8 mouse cellular contexts compared by ENCODE assay signal in genomic region chr17:25274571-25275346, GRCm38 (mm10). TPM values are rescaled to one million over a fixed set of nuclear protein-coding genes. Genes with fewer than 3 reads are reported as not detected.
DNase-seq lines count a peak whose midpoint lies in the region; ATAC-seq and TF ChIP-seq lines count a peak whose summit lies in the region.

Ube2i (minus strand) TSS chr17:25274622.

- no peak for DNase-seq in kidney, postnatal 10 days
- DNase-seq in adrenal gland, adult 8-10 months, result no peak
- no peak for DNase-seq in gastrocnemius, adult 2 months
- DNase-seq in hindbrain, postnatal 0 days (ENCODE audit: low spot score), result no peak
- no peak for DNase-seq in natural killer cell, adult 2 months (ENCODE audit: low spot score in 2 of 2)
- no peak for DNase-seq in thymus, postnatal 25 days

- peaks cover 18% of the 10 kb centered on the region for H3K4me1 ChIP-seq in kidney, embryonic 14.5 days (ENCODE audit: control insufficient read depth, insufficient read depth, low read length)
- H3K4me1 ChIP-seq in hindbrain, postnatal 0 days (ENCODE audit: insufficient read depth, low read length), result peaks cover 23% of the 10 kb centered on the region

- peak within 1 kb of the TSS; percentile 34 for H3K4me2 ChIP-seq in kidney, embryonic 14.5 days (replicated peaks; ENCODE audit: low read depth, low read length)
- H3K4me2 ChIP-seq in hindbrain, postnatal 0 days (ENCODE audit: low read depth, low read length), result peak within 1 kb of the TSS; percentile 99

- peak within 1 kb of the TSS; percentile 100 for H3K9ac ChIP-seq in kidney, embryonic 14.5 days (ENCODE audit: low read depth, low read length)
- H3K9ac ChIP-seq in hindbrain, postnatal 0 days (replicated peaks; ENCODE audit: low read length), result peak within 1 kb of the TSS; percentile 96

- no peak for TF ChIP-seq CTCF in gastrocnemius, adult 2 months (IDR thresholded peaks at IDR 0.05)
- TF ChIP-seq CTCF in hindbrain, postnatal 0 days (IDR thresholded peaks at IDR 0.05; ENCODE audit: low read depth), result no peak

- peak within 1 kb of the TSS; percentile 99 for H3K4me3 ChIP-seq in kidney, embryonic 14.5 days (ENCODE audit: low read length)
- H3K4me3 ChIP-seq in gastrocnemius, adult 2 months, result peak within 1 kb of the TSS; percentile 89
- peak within 1 kb of the TSS; percentile 82 for H3K4me3 ChIP-seq in hindbrain, postnatal 0 days (ENCODE audit: low read length)

- H3K27ac ChIP-seq in kidney, embryonic 14.5 days (ENCODE audit: low read depth, low read length), result peak within 1 kb of the TSS; percentile 94
- peak within 1 kb of the TSS; percentile 99 for H3K27ac ChIP-seq in gastrocnemius, adult 2 months
- peak within 1 kb of the TSS; percentile 98 for H3K27ac ChIP-seq in hindbrain, postnatal 0 days

- no peak for ATAC-seq in kidney, embryonic 14.5 days (ENCODE audit: low FRiP score, low TSS enrichment)
- ATAC-seq in hindbrain, postnatal 0 days, result no peak
- no peak for ATAC-seq in megakaryocyte, adult 5-6 weeks (ENCODE audit: poor library complexity, severe bottlenecking)

- no peaks in the 10 kb centered on the region for H3K9me3 ChIP-seq in kidney, embryonic 14.5 days (ENCODE audit: control insufficient read depth, low read length)
- H3K9me3 ChIP-seq in hindbrain, postnatal 0 days (ENCODE audit: low read length), result no peaks in the 10 kb centered on the region

- peaks cover 12% of the 10 kb centered on the region for H3K36me3 ChIP-seq in kidney, embryonic 14.5 days (ENCODE audit: control insufficient read depth, insufficient read depth, low read length)
- no peaks in the 10 kb centered on the region for H3K36me3 ChIP-seq in hindbrain, postnatal 0 days (ENCODE audit: insufficient read depth, low read length)

- no peaks in the 10 kb centered on the region for H3K27me3 ChIP-seq in kidney, embryonic 14.5 days (ENCODE audit: control insufficient read depth, insufficient read depth, low read length)
- no peaks in the 10 kb centered on the region for H3K27me3 ChIP-seq in hindbrain, postnatal 0 days (ENCODE audit: insufficient read depth, low read length)

- intact Hi-C loops in gastrocnemius, adult 2 months (cut with DNase I), result loop anchor here (5.0 kb wide), 3 partner anchors 87 to 337 kb away; partner anchors contain the start of genes Mapk8ip3, Telo2 and Unkl

- WGBS in kidney, embryonic 14.5 days, result 81% methylated on average over 9 of the region's 9 CpGs
- 75% methylated on average over 9 of the region's 9 CpGs for WGBS in hindbrain, postnatal 0 days

RNA-seq across cellular contexts. Expression of gene Ube2i, which starts in this region (rescaled TPM):
- 675 and 744 TPM in 2 replicates for polyA plus RNA-seq in kidney, embryonic 14.5 days (2014; fragmentation: Nextera tagmentation; extraction: Ambion mirVana)
- 100 to 1,000 TPM; 249 to 283 (median 265) TPM for total RNA-seq in adrenal gland, adult 8-10 months (2022)
- total RNA-seq in gastrocnemius, adult 2 months (2021), result 10 to 100 TPM; 59.4 to 68.5 TPM
- total RNA-seq in hindbrain, postnatal 0 days (2014; rRNA removed), result 340 and 377 TPM in 2 replicates
- 372 and 390 TPM in 2 replicates for polyA plus RNA-seq in hindbrain, postnatal 0 days (2015; fragmentation: Nextera tagmentation; extraction: Ambion mirVana)
- 270 and 309 TPM in 2 replicates for total RNA-seq in megakaryocyte, adult 5-6 weeks (2015)
- total RNA-seq in megakaryocyte, adult 5-6 weeks (2017), result 214 and 226 TPM in 2 replicates
